Comparison of ENCODE assay signal across 23 mouse cellular contexts in genomic region chr7:138679575-138679974, GRCm38 (mm10).
"Had no signal": no experiment of that assay in that cellular context is flagged by ENCODE, and none has a peak within 500 bp of the region (broad histone marks: within the 10 kb centered on the region; RNA-seq: fewer than 3 reads in every experiment).

No protein-coding gene starts in this region.

- H3K9ac ChIP-seq: intestine, embryonic 15.5 days; limb, embryonic 12.5 days; limb, embryonic 15.5 days; liver, embryonic 14.5 days; liver, postnatal 0 days; lung, embryonic 14.5 days; midbrain, embryonic 12.5 days; midbrain, embryonic 15.5 days; neural tube, embryonic 12.5 days; neural tube, embryonic 15.5 days had no signal

- H3K4me1 ChIP-seq: intestine, embryonic 15.5 days; limb, embryonic 12.5 days; limb, embryonic 15.5 days; midbrain, embryonic 12.5 days; neural tube, embryonic 12.5 days; neural tube, embryonic 15.5 days had no signal

- H3K27ac ChIP-seq: intestine, embryonic 15.5 days; kidney, postnatal 0 days; left cerebral cortex, adult 2 months; limb, embryonic 12.5 days; limb, embryonic 15.5 days; liver, embryonic 14.5 days; macrophage; midbrain, embryonic 12.5 days; midbrain, embryonic 15.5 days; neural tube, embryonic 12.5 days; neural tube, embryonic 15.5 days; stomach, postnatal 0 days had no signal

- ATAC-seq: intestine, embryonic 15.5 days; liver, postnatal 0 days; lung, postnatal 0 days; midbrain, embryonic 15.5 days had no signal

- H3K4me3 ChIP-seq: intestine, embryonic 15.5 days; left cerebral cortex, adult 2 months; limb, embryonic 12.5 days; limb, embryonic 15.5 days; midbrain, embryonic 12.5 days; midbrain, embryonic 15.5 days; neural tube, embryonic 12.5 days; neural tube, embryonic 15.5 days had no signal

- H3K4me2 ChIP-seq: intestine, embryonic 15.5 days; limb, embryonic 12.5 days; limb, embryonic 15.5 days; liver, embryonic 11.5 days; lung, embryonic 14.5 days; midbrain, embryonic 12.5 days; midbrain, embryonic 15.5 days; neural tube, embryonic 12.5 days; neural tube, embryonic 15.5 days had no signal

- H3K9me3 ChIP-seq: intestine, embryonic 15.5 days; limb, embryonic 12.5 days; limb, embryonic 15.5 days; midbrain, embryonic 12.5 days; midbrain, embryonic 15.5 days; neural tube, embryonic 12.5 days; neural tube, embryonic 15.5 days had no signal

- H3K27me3 ChIP-seq: intestine, embryonic 15.5 days; limb, embryonic 12.5 days; limb, embryonic 15.5 days; midbrain, embryonic 12.5 days; midbrain, embryonic 15.5 days; neural tube, embryonic 12.5 days; neural tube, embryonic 15.5 days had no signal

- H3K36me3 ChIP-seq: intestine, embryonic 15.5 days; limb, embryonic 12.5 days; limb, embryonic 15.5 days; midbrain, embryonic 12.5 days; midbrain, embryonic 15.5 days; neural tube, embryonic 12.5 days; neural tube, embryonic 15.5 days had no signal

- DNase-seq: layer of hippocampus, postnatal 36 days; liver, postnatal 0 days; lung, embryonic 14.5 days; right cerebral cortex, adult 18-20 months; right cerebral cortex, postnatal 14 days; right cerebral cortex, postnatal 4 days; thymus, adult 2 months; thymus, postnatal 14 days; thymus, postnatal 4 days had no signal
